Mouse (Mus musculus): ENCODE measurements around the gene Nid2. TPM values are rescaled to one million over a fixed set of nuclear protein-coding genes. Genes with fewer than 3 reads are reported as not detected.

Nid2 gene
- 2.1 TPM for polyA plus RNA-seq (2015; fragmentation: Illumina TruSeq; extraction: RNeasy Lipid Tissue Mini Kit (QIAGEN cat#74804); ENCODE audit: low read depth, low replicate concordance)

GRCm38 (mm10) chr14:19751025-19751771, at the start of gene Nid2:
Gene Nid2, plus strand, starts transcription at chr14:19751265.

GRCm38 (mm10) chr14:19823321-19824142, 72.5 kb downstream of the Nid2 start, which contains the start of gene Rtraf:
Gene Rtraf, minus strand, starts transcription at chr14:19823824.

Other genes with a start within 250 kb of the Nid2 start
- not detected for gene Gm2244, start 201.3 kb upstream of the Nid2 start, polyA plus RNA-seq (2015; fragmentation: Illumina TruSeq; extraction: RNeasy Lipid Tissue Mini Kit (QIAGEN cat#74804); ENCODE audit: low read depth, low replicate concordance)
- gene Gm2237, start 166.1 kb upstream of the Nid2 start, polyA plus RNA-seq (2015; fragmentation: Illumina TruSeq; extraction: RNeasy Lipid Tissue Mini Kit (QIAGEN cat#74804); ENCODE audit: low read depth, low replicate concordance), result 2.5 TPM
- gene Gm5458, start 148.7 kb upstream of the Nid2 start, polyA plus RNA-seq (2015; fragmentation: Illumina TruSeq; extraction: RNeasy Lipid Tissue Mini Kit (QIAGEN cat#74804); ENCODE audit: low read depth, low replicate concordance), result not detected
- 119 TPM for gene Rtraf, start 72.6 kb downstream of the Nid2 start, polyA plus RNA-seq (2015; fragmentation: Illumina TruSeq; extraction: RNeasy Lipid Tissue Mini Kit (QIAGEN cat#74804); ENCODE audit: low read depth, low replicate concordance)
- gene Gng2, start 226.4 kb downstream of the Nid2 start, polyA plus RNA-seq (2015; fragmentation: Illumina TruSeq; extraction: RNeasy Lipid Tissue Mini Kit (QIAGEN cat#74804); ENCODE audit: low read depth, low replicate concordance), result 225 TPM